19 mouse cellular contexts compared by ENCODE assay signal in genomic region chr13:52897806-52898205, GRCm38 (mm10).
"Had no signal": no experiment of that assay in that cellular context is flagged by ENCODE, and none has a peak within 500 bp of the region (broad histone marks: within the 10 kb centered on the region; RNA-seq: fewer than 3 reads in every experiment).

No protein-coding gene starts in this region.

- H3K4me2 ChIP-seq: lung, embryonic 14.5 days; midbrain, embryonic 12.5 days; neural tube, embryonic 13.5 days; neural tube, embryonic 15.5 days had no signal

- H3K27ac ChIP-seq: midbrain, embryonic 10.5 days; midbrain, embryonic 12.5 days; neural tube, embryonic 13.5 days; neural tube, embryonic 15.5 days had no signal

- H3K9me3 ChIP-seq: midbrain, embryonic 10.5 days; midbrain, embryonic 12.5 days; neural tube, embryonic 13.5 days; neural tube, embryonic 15.5 days had no signal

- H3K4me3 ChIP-seq: midbrain, embryonic 10.5 days; midbrain, embryonic 12.5 days; myocyte; neural tube, embryonic 13.5 days; neural tube, embryonic 15.5 days had no signal

- DNase-seq: lung, adult 18-20 months; lung, embryonic 14.5 days; lung, postnatal 10 days; lung, postnatal 4 days; midbrain, embryonic 14.5 days; retina, postnatal 1 day; right cerebral cortex, adult 18-20 months; right cerebral cortex, postnatal 25 days; right cerebral cortex, postnatal 4 days; spleen, adult 18-20 months; thymus, adult 18-20 months; thymus, postnatal 14 days; thymus, postnatal 36 days had no signal

- H3K9ac ChIP-seq: lung, embryonic 14.5 days; midbrain, embryonic 12.5 days; neural tube, embryonic 13.5 days; neural tube, embryonic 15.5 days had no signal

- ATAC-seq: midbrain, embryonic 16.5 days had no signal

- H3K27me3 ChIP-seq: midbrain, embryonic 12.5 days; neural tube, embryonic 13.5 days; neural tube, embryonic 15.5 days had no signal

- H3K4me1 ChIP-seq: midbrain, embryonic 10.5 days; midbrain, embryonic 12.5 days had no signal
